Mouse (Mus musculus) forebrain, postnatal 0 days (tissue): ENCODE measurements around the gene Vmn2r24. TPM values are rescaled to one million over a fixed set of nuclear protein-coding genes. Genes with fewer than 3 reads are reported as not detected.
"Not testable (repeated sequence)": the region's sequence is repeated elsewhere in the genome, so short reads cannot be mapped to it uniquely, and the experiment has no call there.

Experiments
- ATAC-seq: fragments of 200-750 bp; cut with Nextera tagmentation; 2 replicates; pipeline ENCODE4 v1.8.0; 2017; ENCODE audit warnings: mild to moderate bottlenecking, moderate library complexity
- DNase-seq: peaks from one replicate; pipeline ENCODE4 v3.0.0-alpha.2; 2015
- H3K27ac ChIP-seq: fragments of 300-500 bp; sonication (generic); 2 replicates; pipeline ENCODE4 v1.5.1; 2014; ENCODE audit warnings: low read depth, mild to moderate bottlenecking, antibody characterized with exemption, low read length, moderate library complexity, mixed read lengths
- H3K27me3 ChIP-seq: fragments of 300-500 bp; sonication (generic); 2 replicates; pipeline ENCODE4 v1.6.1; 2014; ENCODE audit warnings: mild to moderate bottlenecking, low read length, mixed read lengths; ENCODE audit not compliant: insufficient read depth
- H3K36me3 ChIP-seq: fragments of 300-500 bp; sonication (generic); 2 replicates; pipeline ENCODE4 v1.6.1; 2014; ENCODE audit warnings: mild to moderate bottlenecking, moderate library complexity; ENCODE audit not compliant: insufficient read depth
- H3K4me1 ChIP-seq: fragments of 300-500 bp; sonication (generic); 2 replicates; pipeline ENCODE4 v1.6.1; 2014; ENCODE audit warnings: antibody characterized with exemption; ENCODE audit not compliant: insufficient read depth
- H3K4me2 ChIP-seq: fragments of 300-500 bp; sonication (generic); 2 replicates; pipeline ENCODE4 v1.6.1; 2014; ENCODE audit warnings: low read depth, mild to moderate bottlenecking, moderate library complexity
- H3K4me3 ChIP-seq: fragments of 300-500 bp; sonication (generic); 2 replicates; pipeline ENCODE4 v1.5.1; 2014; ENCODE audit warnings: low read depth, low read length, mixed read lengths
- H3K9ac ChIP-seq: fragments of 300-500 bp; sonication (generic); 2 replicates; pipeline ENCODE4 v1.6.1; 2014; ENCODE audit warnings: mild to moderate bottlenecking
- H3K9me3 ChIP-seq: fragments of 300-500 bp; sonication (generic); 2 replicates; pipeline ENCODE4 v1.6.1; 2016; ENCODE audit warnings: low read length
- CTCF ChIP-seq: sonication (generic); IDR thresholded peaks from 2 replicates; pipeline ENCODE4 v1.5.1; 2016; ENCODE audit warnings: antibody characterized with exemption, control low read depth, low read depth
- WGBS: fragments of 180-500 bp; shearing (Covaris S2); extraction: QIAGEN DNeasy Blood & Tissue Kit; methylation state at CpG from one replicate; pipeline ENCODE4 v1.1.7; 2014; 5-methylcytosine and 5-hydroxymethylcytosine counted together
- polyA plus RNA-seq: library from polyadenylated mRNA; unstranded; fragments of >200 nt; fragmentation: Nextera tagmentation; extraction: Ambion mirVana; gene quantifications from 2 replicates; pipeline ENCODE4 v1.2.1, GENCODE M21; 2015
- total RNA-seq: library from RNA; depleted of rRNA; stranded (reverse); fragments of >200 nt; gene quantifications from 2 replicates; pipeline ENCODE4 v1.2.3, GENCODE M21; 2014; rRNA removed

Gene Vmn2r24
- total RNA-seq (not detected in 2 replicates), polyA plus RNA-seq (not detected in 2 replicates)

DNA sequence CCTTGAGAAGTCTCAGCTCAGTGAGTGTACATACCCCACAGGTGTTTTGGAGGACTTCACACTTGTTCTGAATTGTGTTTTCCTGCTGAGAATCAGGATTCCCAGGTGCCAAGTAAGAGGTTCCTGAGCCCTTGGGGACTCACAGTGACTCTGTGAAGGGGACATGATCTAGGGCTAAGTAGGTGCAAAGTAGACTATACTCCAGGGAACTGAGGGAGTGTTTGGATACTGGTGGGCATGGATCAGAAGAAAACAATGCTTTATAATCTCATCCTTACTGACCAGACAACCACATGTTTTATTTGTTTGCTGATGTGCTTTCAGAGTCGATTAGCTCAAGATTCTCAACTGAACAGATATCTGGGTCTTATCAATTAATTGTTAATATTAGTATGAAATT is at the start of gene Vmn2r24:
Gene Vmn2r24 (plus strand): TSS at position 301 of the 400 bp plus-strand sequence.
- DNase-seq (no peak), ATAC-seq (no peak)
- Histone ChIP-seq H3K9me3 (no peaks in the 10 kb centered on the region), H3K27me3 (no peaks in the 10 kb centered on the region), H3K4me2 (no peak within 1 kb of the TSS), H3K9ac (no peak within 1 kb of the TSS), H3K36me3 (no peaks in the 10 kb centered on the region), H3K4me1 (no peaks in the 10 kb centered on the region), H3K4me3 (no peak within 1 kb of the TSS), H3K27ac (no peak within 1 kb of the TSS)
- 74% methylated on average over 1 of the region's 1 CpGs for WGBS
- no peak for TF ChIP-seq CTCF

DNA sequence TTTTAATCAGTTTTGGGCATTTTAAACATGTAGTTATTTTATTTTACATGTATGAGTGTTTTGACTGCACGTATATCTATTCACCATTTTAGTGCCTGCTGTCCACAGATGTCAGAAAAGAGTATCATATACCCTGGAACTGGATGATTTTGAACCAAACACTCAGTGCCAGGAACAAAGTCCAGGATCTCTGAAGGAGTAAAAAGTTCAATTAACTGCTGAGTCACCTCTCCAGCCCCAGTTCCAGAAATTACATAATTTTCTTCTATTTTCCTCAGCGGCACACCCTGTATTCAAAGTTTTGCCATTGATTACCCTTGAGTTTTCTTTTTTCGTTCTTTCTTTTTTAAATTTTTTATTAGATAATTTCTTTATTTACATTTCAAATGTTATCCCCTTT is 8.6 kb upstream of the Vmn2r24 start:
- H3K27me3 ChIP-seq = no peaks in the 10 kb centered on the region
- no peak for TF ChIP-seq CTCF
- DNase-seq (no peak), ATAC-seq (no peak)
- no peak overlapping the region for H3K4me2 ChIP-seq
- H3K9ac ChIP-seq = no peak overlapping the region
- H3K4me1 ChIP-seq = no peaks in the 10 kb centered on the region
- H3K9me3 ChIP-seq = no peaks in the 10 kb centered on the region
- no peak overlapping the region for H3K27ac ChIP-seq
- WGBS = 86% methylated on average over 3 of the region's 3 CpGs
- no peak overlapping the region for H3K4me3 ChIP-seq
- no peaks in the 10 kb centered on the region for H3K36me3 ChIP-seq

DNA sequence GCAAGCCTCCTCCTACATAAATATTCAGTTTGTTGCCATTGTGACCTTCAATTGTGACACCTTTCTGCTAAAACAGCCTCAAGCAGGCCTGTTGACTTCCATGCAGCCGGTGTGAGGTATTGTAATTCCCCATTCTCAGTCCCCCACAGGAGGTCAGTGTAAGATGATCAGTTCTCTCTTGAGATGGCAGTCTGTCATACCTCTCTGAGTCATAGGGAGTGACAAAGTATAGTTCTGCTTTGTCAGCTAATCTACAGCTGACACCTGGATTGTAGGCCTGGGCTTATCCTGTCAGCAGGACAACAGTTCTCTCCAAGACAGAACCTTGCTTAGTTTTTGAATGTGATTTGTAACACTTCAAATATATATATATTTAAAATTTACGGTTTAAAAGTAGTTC is 6.2 kb downstream of the Vmn2r24 start:
- no peaks in the 10 kb centered on the region for H3K4me1 ChIP-seq
- no peak for ATAC-seq
- H3K27me3 ChIP-seq = no peaks in the 10 kb centered on the region
- H3K4me2 ChIP-seq = no peak overlapping the region
- 70% methylated on average over 2 of the region's 2 CpGs for WGBS
- no peaks in the 10 kb centered on the region for H3K9me3 ChIP-seq
- no peak overlapping the region for H3K27ac ChIP-seq
- H3K36me3 ChIP-seq = no peaks in the 10 kb centered on the region
- no peak for DNase-seq
- H3K9ac ChIP-seq = no peak overlapping the region
- no peak overlapping the region for H3K4me3 ChIP-seq
- no peak for TF ChIP-seq CTCF

DNA sequence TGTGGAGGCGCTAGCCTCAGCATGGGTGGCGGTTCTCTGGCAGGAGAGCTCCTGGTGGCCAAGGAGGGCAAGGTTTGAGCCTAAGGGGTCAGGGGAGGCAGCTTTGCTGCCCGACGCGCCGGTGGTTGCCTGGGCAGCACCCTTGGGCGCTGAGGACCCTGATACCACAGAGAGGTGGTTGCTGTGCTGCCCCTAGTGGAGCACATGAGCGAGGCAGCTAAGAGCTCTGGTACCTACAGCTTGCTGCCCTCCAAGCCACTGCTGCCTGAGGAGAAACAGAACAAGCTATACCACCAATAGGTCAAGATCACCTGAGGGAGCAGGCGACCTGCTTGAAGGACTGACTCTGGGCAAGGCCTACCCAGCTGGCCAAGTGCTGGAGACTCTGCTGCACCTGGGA is 15.1 kb downstream of the Vmn2r24 start:
- ATAC-seq = no peak

DNA sequence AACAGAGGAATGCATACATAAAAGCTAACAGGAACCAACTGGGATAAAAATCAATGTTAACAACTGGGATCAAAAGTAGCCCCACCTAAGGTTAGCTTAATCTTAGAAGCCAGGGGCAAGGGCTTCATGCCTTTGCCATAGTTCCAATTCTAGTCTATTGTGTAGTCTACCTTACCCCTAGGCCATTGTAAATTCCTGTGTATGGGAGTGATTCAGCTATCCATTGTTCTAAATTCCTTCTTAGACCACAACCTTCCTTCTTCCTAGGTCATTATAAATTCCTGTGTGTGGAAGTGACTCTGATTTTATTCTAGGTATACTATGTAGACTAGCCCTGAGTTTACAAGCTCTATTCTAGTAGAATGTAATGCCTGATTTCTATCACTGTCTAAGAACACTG is 31.6 kb downstream of the Vmn2r24 start:
- DNase-seq, H3K27me3 ChIP-seq, H3K4me1 ChIP-seq, H3K27ac ChIP-seq, H3K9ac ChIP-seq, H3K9me3 ChIP-seq, H3K36me3 ChIP-seq, H3K4me3 ChIP-seq, ATAC-seq, H3K4me2 ChIP-seq: not testable (repeated sequence)

More for the DNA sequence above, 15.1 kb downstream of the Vmn2r24 start:
- Histone ChIP-seq H3K4me3 (no peak overlapping the region), H3K27me3 (no peaks in the 10 kb centered on the region), H3K4me2 (no peak overlapping the region), H3K27ac (no peak overlapping the region), H3K9me3 (no peaks in the 10 kb centered on the region), H3K9ac (no peak overlapping the region), H3K4me1 (no peaks in the 10 kb centered on the region), H3K36me3 (no peaks in the 10 kb centered on the region)
- no peak for DNase-seq
- no peak for TF ChIP-seq CTCF
- 40% methylated on average over 9 of the region's 9 CpGs for WGBS

DNA sequence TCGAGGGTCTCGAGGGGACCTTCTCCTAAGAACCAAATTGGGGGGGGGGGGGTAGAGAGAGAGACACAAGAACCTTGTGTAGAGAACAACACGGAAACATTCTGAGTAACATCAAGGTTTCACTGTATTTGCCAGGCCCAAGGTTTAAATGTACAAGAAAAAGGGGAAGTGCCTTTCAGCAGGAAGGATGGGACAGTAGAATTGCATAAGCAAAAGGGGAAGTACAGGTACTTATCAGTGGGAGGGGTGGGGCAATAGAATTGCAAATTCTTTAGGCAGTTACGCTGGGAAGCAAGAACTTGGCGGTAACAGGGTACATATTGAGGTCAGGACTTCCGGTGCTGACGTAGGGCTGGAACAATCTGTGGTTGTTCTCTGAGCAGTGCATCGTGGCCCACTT is 41.3 kb downstream of the Vmn2r24 start:
- DNase-seq (no peak), ATAC-seq (no peak)
- no peaks in the 10 kb centered on the region for H3K9me3 ChIP-seq
- no peaks in the 10 kb centered on the region for H3K27me3 ChIP-seq
- WGBS = 85% methylated on average over 8 of the region's 8 CpGs
- TF ChIP-seq CTCF = no peak
- H3K9ac ChIP-seq = no peak overlapping the region
- no peaks in the 10 kb centered on the region for H3K4me1 ChIP-seq
- no peak overlapping the region for H3K27ac ChIP-seq
- no peak overlapping the region for H3K4me2 ChIP-seq
- H3K4me3 ChIP-seq = no peak overlapping the region
- no peaks in the 10 kb centered on the region for H3K36me3 ChIP-seq

DNA sequence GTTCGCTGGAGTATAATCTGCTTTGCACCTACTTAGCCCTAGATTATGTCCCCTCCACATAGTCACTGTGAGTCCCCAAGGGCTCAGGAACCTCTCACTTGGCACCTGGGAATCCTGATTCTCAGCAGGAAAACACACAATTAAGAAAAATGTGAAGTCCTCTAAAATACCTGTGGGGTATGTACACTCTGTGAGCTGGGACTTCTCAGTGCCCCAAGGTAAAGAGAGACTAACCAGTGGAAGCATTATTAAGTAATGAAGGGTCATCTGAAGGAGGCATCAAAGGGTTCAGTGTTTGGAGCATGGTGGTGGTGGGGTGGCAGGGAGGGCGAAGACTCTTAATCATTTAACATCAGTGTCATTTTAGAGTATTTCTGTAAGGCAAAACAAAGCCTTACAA is 74.7 kb downstream of the Vmn2r24 start, which contains the start of gene Vmn2r25:
Gene Vmn2r25 (minus strand): TSS at position 101 of the 400 bp plus-strand sequence.
- not testable (repeated sequence) for DNase-seq, H3K36me3 ChIP-seq, H3K9ac ChIP-seq, H3K9me3 ChIP-seq, H3K4me3 ChIP-seq, H3K27me3 ChIP-seq, H3K4me1 ChIP-seq, H3K27ac ChIP-seq, H3K4me2 ChIP-seq, ATAC-seq
- 68% methylated on average over 2 of the region's 2 CpGs for WGBS

Other genes starting within 250 kb of the Vmn2r24 start
- not detected in 2 replicates for gene Vmn2r21, start 245.5 kb upstream of the Vmn2r24 start, total RNA-seq
- gene Vmn2r21, start 245.5 kb upstream of the Vmn2r24 start, polyA plus RNA-seq = not detected in 2 replicates
- gene Vmn2r22, start 128.2 kb upstream of the Vmn2r24 start, total RNA-seq = not detected in 2 replicates
- gene Vmn2r22, start 128.2 kb upstream of the Vmn2r24 start, polyA plus RNA-seq = not detected in 2 replicates
- not detected in 2 replicates for gene Vmn2r23, start 76.2 kb upstream of the Vmn2r24 start, total RNA-seq
- not detected in 2 replicates for gene Vmn2r23, start 76.2 kb upstream of the Vmn2r24 start, polyA plus RNA-seq
- gene Vmn2r25, start 74.6 kb downstream of the Vmn2r24 start, total RNA-seq = not detected in 2 replicates
- gene Vmn2r25, start 74.6 kb downstream of the Vmn2r24 start, polyA plus RNA-seq = not detected in 2 replicates
- 0.05 TPM in 1 of 2 replicates, not detected in the other for gene Vmn2r26, start 245.7 kb downstream of the Vmn2r24 start, total RNA-seq
- not detected in 2 replicates for gene Vmn2r26, start 245.7 kb downstream of the Vmn2r24 start, polyA plus RNA-seq